In the genomic region with DNA sequence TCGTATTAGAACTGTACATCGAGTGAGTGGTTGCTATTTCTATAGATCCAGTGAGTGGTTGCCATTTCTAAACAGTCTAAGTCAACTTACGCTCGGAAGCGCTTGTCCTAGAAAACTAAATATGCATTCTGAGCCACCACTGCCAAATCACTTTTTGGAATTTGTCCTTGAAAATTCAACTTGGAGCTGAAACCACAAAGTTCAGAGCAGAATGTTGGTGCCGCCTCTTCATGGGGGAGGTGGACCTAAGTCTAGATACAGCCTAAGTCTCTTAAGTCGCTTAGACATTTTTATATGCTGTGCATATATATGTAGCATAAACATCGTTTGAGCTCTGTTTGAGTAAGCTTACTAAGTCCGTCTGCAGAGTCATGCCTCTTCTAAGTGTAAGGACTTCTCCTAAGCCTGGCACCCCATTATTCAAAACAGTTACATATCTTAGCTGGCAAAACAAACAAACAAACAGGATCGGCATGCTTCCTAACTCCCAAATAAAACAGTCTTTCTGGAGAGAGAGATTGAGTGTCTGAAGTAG, we compare ENCODE assay signal across 10 mouse cellular contexts. TPM values are rescaled to one million over a fixed set of nuclear protein-coding genes. Genes with fewer than 3 reads are reported as not detected.
DNase-seq lines count a peak whose midpoint lies in the region; ATAC-seq and TF ChIP-seq lines count a peak whose summit lies in the region.
"Had no signal": no experiment of that assay in that cellular context is flagged by ENCODE, and none has a peak within 500 bp of the region (broad histone marks: within the 10 kb centered on the region; RNA-seq: fewer than 3 reads in every experiment).

No protein-coding gene starts in this region.

- no peak for ATAC-seq in heart, embryonic 13.5 days (ENCODE audit: extremely low read depth, insufficient number of reproducible peaks, low FRiP score, low TSS enrichment)
- no peak for ATAC-seq in midbrain, embryonic 11.5 days (ENCODE audit: low FRiP score)
- no peak for ATAC-seq in midbrain, embryonic 16.5 days
- no peak for ATAC-seq in hindbrain, embryonic 11.5 days (ENCODE audit: low FRiP score)
- ATAC-seq in neural tube, embryonic 14.5 days (ENCODE audit: low read depth) = no peak

- H3K27ac ChIP-seq in heart, embryonic 13.5 days (replicated peaks) = no peak overlapping the region
- no peak overlapping the region for H3K27ac ChIP-seq in heart, adult 2 months
- peak overlapping the region; percentile 66; the same call in 1 of the 2 replicates for H3K27ac ChIP-seq in midbrain, embryonic 11.5 days (ENCODE audit: low read depth, low read length)
- H3K27ac ChIP-seq in midbrain, embryonic 16.5 days (ENCODE audit: low read length) = no peak overlapping the region
- peak overlapping the region; percentile 86 for H3K27ac ChIP-seq in hindbrain, embryonic 11.5 days (ENCODE audit: low read depth, low read length)
- peak overlapping the region; percentile 60 for H3K27ac ChIP-seq in neural tube, embryonic 14.5 days (ENCODE audit: low read depth, low read length)
- H3K27ac ChIP-seq: macrophage had no signal

- H3K27me3 ChIP-seq in heart, embryonic 13.5 days (replicated peaks) = peaks cover 18% of the 10 kb centered on the region; the same call in 1 of the 2 replicates
- H3K27me3 ChIP-seq in heart, adult 2 months (ENCODE audit: control insufficient read depth, insufficient read depth, low read length) = no peaks in the 10 kb centered on the region
- H3K27me3 ChIP-seq in midbrain, embryonic 11.5 days (ENCODE audit: control insufficient read depth, insufficient read depth, low read length) = no peaks in the 10 kb centered on the region
- no peaks in the 10 kb centered on the region for H3K27me3 ChIP-seq in midbrain, embryonic 16.5 days (ENCODE audit: control insufficient read depth, insufficient read depth, low read depth, low read length)
- no peaks in the 10 kb centered on the region for H3K27me3 ChIP-seq in hindbrain, embryonic 11.5 days (ENCODE audit: control insufficient read depth, insufficient read depth, low read length)
- H3K27me3 ChIP-seq in neural tube, embryonic 14.5 days (ENCODE audit: control insufficient read depth, insufficient read depth, low read length) = no peaks in the 10 kb centered on the region

- H3K79me2 ChIP-seq in heart, adult 2 months (replicated peaks; ENCODE audit: control insufficient read depth, insufficient read depth, low read length) = no peaks in the 10 kb centered on the region

- peaks cover 15% of the 10 kb centered on the region for H3K4me1 ChIP-seq in heart, embryonic 13.5 days
- no peaks in the 10 kb centered on the region for H3K4me1 ChIP-seq in heart, adult 2 months (ENCODE audit: control insufficient read depth, insufficient read depth, low read length)
- peaks cover 3% of the 10 kb centered on the region; the same call in 1 of the 2 replicates for H3K4me1 ChIP-seq in midbrain, embryonic 11.5 days (ENCODE audit: control insufficient read depth, insufficient read depth, low read length)
- H3K4me1 ChIP-seq in midbrain, embryonic 16.5 days (ENCODE audit: control insufficient read depth, insufficient read depth, low read length) = peaks cover 3% of the 10 kb centered on the region; the same call in 1 of the 2 replicates
- peaks cover 8% of the 10 kb centered on the region for H3K4me1 ChIP-seq in hindbrain, embryonic 11.5 days (replicated peaks; ENCODE audit: control insufficient read depth, insufficient read depth, low read length)
- H3K4me1 ChIP-seq in neural tube, embryonic 14.5 days (ENCODE audit: control insufficient read depth, insufficient read depth, low read length) = 0 out of 2 replicates have a peak, but pooled peaks cover 7% of the 10 kb centered on the region

- H3K36me3 ChIP-seq in heart, embryonic 13.5 days = 0 out of 2 replicates have a peak, but pooled peaks cover 1% of the 10 kb centered on the region
- no peaks in the 10 kb centered on the region for H3K36me3 ChIP-seq in heart, adult 2 months (ENCODE audit: control insufficient read depth, insufficient read depth, low read length)
- H3K36me3 ChIP-seq in midbrain, embryonic 11.5 days (ENCODE audit: control insufficient read depth, insufficient read depth, low read length) = no peaks in the 10 kb centered on the region
- no peaks in the 10 kb centered on the region for H3K36me3 ChIP-seq in midbrain, embryonic 16.5 days (ENCODE audit: control insufficient read depth, insufficient read depth, low read length)
- H3K36me3 ChIP-seq in hindbrain, embryonic 11.5 days (ENCODE audit: control insufficient read depth, insufficient read depth, low read length) = no peaks in the 10 kb centered on the region
- no peaks in the 10 kb centered on the region for H3K36me3 ChIP-seq in neural tube, embryonic 14.5 days (ENCODE audit: control insufficient read depth, insufficient read depth, low read length)

- peak overlapping the region; percentile 68 for H3K4me2 ChIP-seq in heart, embryonic 13.5 days
- no peak overlapping the region for H3K4me2 ChIP-seq in midbrain, embryonic 11.5 days
- H3K4me2 ChIP-seq in midbrain, embryonic 16.5 days (ENCODE audit: low read length) = no peak overlapping the region
- no peak overlapping the region for H3K4me2 ChIP-seq in hindbrain, embryonic 11.5 days (replicated peaks; ENCODE audit: low read depth, low read length)
- no peak overlapping the region for H3K4me2 ChIP-seq in neural tube, embryonic 14.5 days (ENCODE audit: low read depth, low read length)

- no peak for DNase-seq in heart, adult 2 months
- DNase-seq in midbrain, embryonic 11.5 days (ENCODE audit: low spot score, missing footprints) = no peak
- no peak for DNase-seq in hindbrain, embryonic 11.5 days (ENCODE audit: low spot score)
- no peak for DNase-seq in urinary bladder, adult 18-20 months (ENCODE audit: low spot score in 2 of 2)
- no peak for DNase-seq in heart, postnatal 10 days

- WGBS in heart, embryonic 13.5 days = 82% methylated on average over 10 of the region's 10 CpGs
- WGBS in heart, adult 2 months = 87% methylated on average over 10 of the region's 10 CpGs
- WGBS in midbrain, embryonic 11.5 days = 91% methylated on average over 10 of the region's 10 CpGs
- WGBS in midbrain, embryonic 16.5 days = 87% methylated on average over 10 of the region's 10 CpGs
- WGBS in hindbrain, embryonic 11.5 days = 89% methylated on average over 10 of the region's 10 CpGs
- 88% methylated on average over 10 of the region's 10 CpGs for WGBS in neural tube, embryonic 14.5 days

- no peak for TF ChIP-seq EP300 in heart, adult 2 months (IDR thresholded peaks at IDR 0.05; ENCODE audit: insufficient read depth, low read depth, low read length)

- intact Hi-C loops in heart, adult 2 months (cut with DNase I) = loop anchor here (5.0 kb wide), 1 partner anchor 434 kb away; no protein-coding TSS in a partner anchor
- intact Hi-C loops in heart, postnatal 10 days (cut with DNase I) = no loop called here

- H3K9me3 ChIP-seq in heart, embryonic 13.5 days = no peaks in the 10 kb centered on the region
- no peaks in the 10 kb centered on the region for H3K9me3 ChIP-seq in midbrain, embryonic 11.5 days (ENCODE audit: control insufficient read depth, low read length)
- H3K9me3 ChIP-seq in midbrain, embryonic 16.5 days (replicated peaks; ENCODE audit: control insufficient read depth, low read length, poor library complexity, severe bottlenecking) = no peaks in the 10 kb centered on the region
- H3K9me3 ChIP-seq in hindbrain, embryonic 11.5 days (ENCODE audit: control insufficient read depth, low read length) = no peaks in the 10 kb centered on the region
- H3K9me3 ChIP-seq in neural tube, embryonic 14.5 days (ENCODE audit: control insufficient read depth, low read length) = no peaks in the 10 kb centered on the region

- no peak overlapping the region; the same call in 1 of the 2 replicates for H3K9ac ChIP-seq in heart, embryonic 13.5 days
- H3K9ac ChIP-seq in heart, adult 2 months (ENCODE audit: low read depth, low read length) = no peak overlapping the region
- no peak overlapping the region for H3K9ac ChIP-seq in midbrain, embryonic 11.5 days (ENCODE audit: low read length)
- H3K9ac ChIP-seq in midbrain, embryonic 16.5 days (ENCODE audit: low read depth, low read length) = no peak overlapping the region
- H3K9ac ChIP-seq in hindbrain, embryonic 11.5 days (ENCODE audit: low read depth, low read length) = no peak overlapping the region; the same call in 1 of the 2 replicates
- no peak overlapping the region for H3K9ac ChIP-seq in neural tube, embryonic 14.5 days (replicated peaks; ENCODE audit: low read depth, low read length)

- TF ChIP-seq POLR2A in heart, adult 2 months (IDR thresholded peaks at IDR 0.05; ENCODE audit: insufficient read depth, low read depth, low read length) = no peak

- TF ChIP-seq CTCF in heart, adult 2 months (IDR thresholded peaks at IDR 0.05) = no peak

- H3K4me3 ChIP-seq in heart, embryonic 13.5 days = no peak overlapping the region
- H3K4me3 ChIP-seq in heart, adult 2 months = no peak overlapping the region
- no peak overlapping the region for H3K4me3 ChIP-seq in midbrain, embryonic 11.5 days (ENCODE audit: low read depth, low read length)
- no peak overlapping the region for H3K4me3 ChIP-seq in midbrain, embryonic 16.5 days (ENCODE audit: low read depth, low read length)
- no peak overlapping the region for H3K4me3 ChIP-seq in hindbrain, embryonic 11.5 days (ENCODE audit: low read depth, low read length)
- no peak overlapping the region for H3K4me3 ChIP-seq in neural tube, embryonic 14.5 days (ENCODE audit: low read depth, low read length)

RNA-seq across cellular contexts. Expression of a gene that starts 8.0 kb away (rescaled TPM):
- 0.39 and 0.45 TPM in 2 replicates for polyA plus RNA-seq in heart, embryonic 13.5 days (2015; fragmentation: Nextera tagmentation; extraction: Ambion mirVana)
- total RNA-seq in heart, adult 2 months (2021) = not detected
- not detected in 2 replicates for polyA plus RNA-seq in heart, adult 2 months (2012; rRNA removed)
- 12.4 and 12.6 TPM in 2 replicates for polyA plus RNA-seq in midbrain, embryonic 11.5 days (2014; fragmentation: Nextera tagmentation; extraction: Ambion mirVana)
- polyA plus RNA-seq in midbrain, embryonic 16.5 days (2015; fragmentation: Nextera tagmentation; extraction: Ambion mirVana) = 15.5 and 17.3 TPM in 2 replicates
- polyA plus RNA-seq in hindbrain, embryonic 11.5 days (2014; fragmentation: Nextera tagmentation; extraction: Ambion mirVana) = 36.9 and 41.9 TPM in 2 replicates
- 9.9 and 14.2 TPM in 2 replicates for polyA plus RNA-seq in neural tube, embryonic 14.5 days (2014; fragmentation: Nextera tagmentation; extraction: Ambion mirVana)
- not detected for total RNA-seq in heart, postnatal 10 days (2021)
- polyA plus RNA-seq: heart, postnatal 0 days; macrophage had no signal

RNA-seq across cellular contexts. Expression of a gene that starts 37.8 kb away (rescaled TPM):
- polyA plus RNA-seq in heart, embryonic 13.5 days (2015; fragmentation: Nextera tagmentation; extraction: Ambion mirVana) = 15.5 and 16.6 TPM in 2 replicates
- total RNA-seq in heart, adult 2 months (2021) = 10 to 100 TPM; 16.9 to 18.6 TPM
- 25.2 and 32.7 TPM in 2 replicates for polyA plus RNA-seq in heart, adult 2 months (2012; rRNA removed)
- 30.0 and 30.1 TPM in 2 replicates for polyA plus RNA-seq in midbrain, embryonic 11.5 days (2014; fragmentation: Nextera tagmentation; extraction: Ambion mirVana)
- polyA plus RNA-seq in midbrain, embryonic 16.5 days (2015; fragmentation: Nextera tagmentation; extraction: Ambion mirVana) = 32.4 and 36.3 TPM in 2 replicates
- 37.6 and 37.8 TPM in 2 replicates for polyA plus RNA-seq in hindbrain, embryonic 11.5 days (2014; fragmentation: Nextera tagmentation; extraction: Ambion mirVana)
- polyA plus RNA-seq in neural tube, embryonic 14.5 days (2014; fragmentation: Nextera tagmentation; extraction: Ambion mirVana) = 35.0 and 36.3 TPM in 2 replicates
- 10 to 100 TPM; 17.1 to 18.1 TPM for total RNA-seq in heart, postnatal 10 days (2021)

RNA-seq across cellular contexts. Expression of a gene that starts 38.7 kb away (rescaled TPM):
- 15.2 and 16.8 TPM in 2 replicates for polyA plus RNA-seq in heart, embryonic 13.5 days (2015; fragmentation: Nextera tagmentation; extraction: Ambion mirVana)
- total RNA-seq in heart, adult 2 months (2021) = 1 to 10 TPM; 2.6 to 2.7 TPM
- polyA plus RNA-seq in heart, adult 2 months (2012; rRNA removed) = 3.7 and 5.6 TPM in 2 replicates
- 17.7 and 17.8 TPM in 2 replicates for polyA plus RNA-seq in midbrain, embryonic 11.5 days (2014; fragmentation: Nextera tagmentation; extraction: Ambion mirVana)
- polyA plus RNA-seq in midbrain, embryonic 16.5 days (2015; fragmentation: Nextera tagmentation; extraction: Ambion mirVana) = 37.6 and 38.5 TPM in 2 replicates
- polyA plus RNA-seq in hindbrain, embryonic 11.5 days (2014; fragmentation: Nextera tagmentation; extraction: Ambion mirVana) = 20.1 and 20.4 TPM in 2 replicates
- 23.5 and 24.4 TPM in 2 replicates for polyA plus RNA-seq in neural tube, embryonic 14.5 days (2014; fragmentation: Nextera tagmentation; extraction: Ambion mirVana)
- total RNA-seq in heart, postnatal 10 days (2021) = 1 to 10 TPM; 6.2 to 8.1 TPM

Comparison
In these comparisons a context has a peak if more than half of its experiments do, and no peak if none do; other contexts are left out.
1. H3K27ac ChIP-seq: peak in midbrain, embryonic 11.5 days (single experiment), hindbrain, embryonic 11.5 days (single experiment) and neural tube, embryonic 14.5 days (single experiment); none in heart, embryonic 13.5 days (single experiment), heart, adult 2 months (single experiment) and midbrain, embryonic 16.5 days (single experiment).